Mouse (Mus musculus) kidney, adult 2 months (tissue): ENCODE data around the gene Kalrn. TPM values are rescaled to one million over a fixed set of nuclear protein-coding genes. Genes with fewer than 3 reads are reported as not detected.
A peak's percentile ranks its signal among the peaks of the same experiment; 100 is the strongest.

Source experiments
- DNase-seq: peaks from one replicate; pipeline ENCODE4 v3.0.0; 2021
- H3K27ac ChIP-seq: fragments of 200-500 bp; 2 replicates; pipeline ENCODE4 v1.5.1; 2012; ENCODE audit warnings: low read depth, low read length, control low read depth, inconsistent platforms; ENCODE audit not compliant: insufficient read depth
- H3K27me3 ChIP-seq: fragments of 200-500 bp; replicated peaks from 2 replicates; pipeline ENCODE4 v1.6.1; 2012; ENCODE audit warnings: mild to moderate bottlenecking, moderate library complexity, low read length, inconsistent platforms; ENCODE audit not compliant: control insufficient read depth, insufficient read depth
- H3K36me3 ChIP-seq: fragments of 200-500 bp; 2 replicates; pipeline ENCODE4 v1.6.1; 2012; ENCODE audit warnings: mild to moderate bottlenecking, moderate library complexity, low read length, inconsistent platforms; ENCODE audit not compliant: control insufficient read depth, insufficient read depth
- H3K4me1 ChIP-seq: fragments of 200-500 bp; 2 replicates; pipeline ENCODE4 v1.6.1; 2011; ENCODE audit warnings: low read length; ENCODE audit not compliant: control insufficient read depth, insufficient read depth
- H3K4me3 ChIP-seq: fragments of 200-500 bp; 2 replicates; pipeline ENCODE4 v1.5.1; 2011; ENCODE audit warnings: mild to moderate bottlenecking, low read depth, low read length, control low read depth; ENCODE audit not compliant: insufficient read depth
- CTCF ChIP-seq: fragments of 200-500 bp; conservative IDR thresholded peaks from 2 replicates; pipeline ENCODE4 v1.5.1; 2011; ENCODE audit warnings: low read depth, mild to moderate bottlenecking, control low read depth, low read length, moderate library complexity, mixed read lengths; ENCODE audit not compliant: insufficient read depth, insufficient read length
- POLR2A ChIP-seq: fragments of 200-500 bp; IDR thresholded peaks from one replicate; pipeline ENCODE4 v1.6.1; 2011; ENCODE audit warnings: low read depth, low read length, control low read depth
- WGBS: fragments of 180-500 bp; shearing (Covaris S2); methylation state at CpG from one replicate; pipeline ENCODE4 v1.1.7; 2018; 5-methylcytosine and 5-hydroxymethylcytosine counted together
- polyA plus RNA-seq: library from polyadenylated mRNA; depleted of rRNA; stranded (reverse); fragments of >200 nt; gene quantifications from 2 replicates; pipeline ENCODE4 v1.2.3, GENCODE M21; 2012

Kalrn gene
- polyA plus RNA-seq, 1 experiment = 8.6 TPM

DNA sequence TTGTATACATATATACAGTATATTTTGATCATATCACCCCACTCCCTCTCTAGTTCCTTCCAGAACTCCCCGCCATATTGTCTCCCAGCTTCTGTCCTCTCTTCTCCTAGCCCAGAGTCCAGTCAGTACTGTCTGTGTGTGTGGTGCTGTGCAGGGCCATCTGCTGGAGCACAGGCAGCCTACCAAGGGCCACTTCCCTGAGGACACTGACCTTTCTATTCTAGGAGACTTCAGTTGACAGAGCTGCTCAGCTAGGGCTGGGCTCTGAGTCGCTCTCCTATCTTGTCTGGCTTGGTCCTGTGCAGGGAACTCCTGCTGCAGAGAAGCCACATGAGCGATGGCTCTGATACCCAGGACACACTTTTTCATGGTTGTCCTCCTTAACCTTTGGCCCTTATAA is 577.8 kb downstream of the Kalrn start:
- Histone ChIP-seq H3K27me3 (no peaks in the 10 kb centered on the region), H3K36me3 (no peaks in the 10 kb centered on the region), H3K4me3 (no peak overlapping the region), H3K4me1 (no peaks in the 10 kb centered on the region), H3K27ac (no peak overlapping the region)
- TF ChIP-seq CTCF (no peak), POLR2A (no peak)
- 80% methylated on average over 3 of the region's 3 CpGs for WGBS
- DNase-seq = no peak

DNA sequence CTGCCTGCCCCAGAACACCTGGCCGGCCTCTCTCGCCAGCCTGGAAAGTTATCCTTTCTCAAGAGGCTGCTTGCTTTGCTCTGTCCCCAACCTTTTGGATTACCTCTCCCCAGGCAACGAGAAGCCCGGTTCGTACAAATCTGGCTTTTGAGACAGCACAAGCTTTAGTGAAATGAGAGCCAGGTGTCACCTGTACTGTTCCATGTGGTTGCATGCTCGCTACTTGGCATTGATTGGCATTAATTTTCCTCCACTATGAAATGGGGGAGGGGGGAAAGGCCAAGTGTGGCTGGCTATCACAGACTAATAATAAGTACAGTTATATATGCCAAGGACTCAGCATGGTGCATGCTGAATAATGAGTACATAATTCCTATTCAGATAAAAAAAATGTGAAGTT is 579.0 kb downstream of the Kalrn start:
- no peak for DNase-seq
- no peak for TF ChIP-seq CTCF
- no peak for TF ChIP-seq POLR2A
- 88% methylated on average over 6 of the region's 6 CpGs for WGBS
- Histone ChIP-seq H3K4me1 (no peaks in the 10 kb centered on the region; the same call in 1 of the 2 replicates), H3K4me3 (no peak overlapping the region), H3K36me3 (no peaks in the 10 kb centered on the region), H3K27ac (no peak overlapping the region), H3K27me3 (no peaks in the 10 kb centered on the region)

DNA sequence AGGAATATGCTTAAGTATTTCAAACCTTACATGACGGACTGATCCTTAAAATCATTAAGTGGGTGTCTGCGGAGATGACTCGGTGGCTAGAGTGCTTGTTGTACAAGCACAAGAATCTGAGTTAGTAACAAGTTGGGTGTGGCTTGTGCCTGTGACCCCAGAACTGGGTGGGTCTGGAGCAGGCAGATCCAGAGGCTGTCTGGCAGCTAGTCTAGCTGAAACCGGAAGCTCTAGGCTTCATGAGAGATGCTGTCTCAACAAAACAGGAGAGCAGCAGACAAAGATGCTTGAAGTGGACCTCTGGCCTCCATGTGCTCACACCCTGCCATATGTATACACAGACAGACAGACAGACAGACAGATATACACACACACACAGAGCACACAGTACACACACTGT is 582.6 kb downstream of the Kalrn start:
- Histone ChIP-seq H3K36me3 (no peaks in the 10 kb centered on the region), H3K4me3 (no peak overlapping the region), H3K27ac (no peak overlapping the region), H3K27me3 (no peaks in the 10 kb centered on the region), H3K4me1 (no peaks in the 10 kb centered on the region; the same call in 1 of the 2 replicates)
- DNase-seq = no peak
- 75% methylated on average over 4 of the region's 4 CpGs for WGBS
- TF ChIP-seq CTCF (no peak), POLR2A (no peak)

DNA sequence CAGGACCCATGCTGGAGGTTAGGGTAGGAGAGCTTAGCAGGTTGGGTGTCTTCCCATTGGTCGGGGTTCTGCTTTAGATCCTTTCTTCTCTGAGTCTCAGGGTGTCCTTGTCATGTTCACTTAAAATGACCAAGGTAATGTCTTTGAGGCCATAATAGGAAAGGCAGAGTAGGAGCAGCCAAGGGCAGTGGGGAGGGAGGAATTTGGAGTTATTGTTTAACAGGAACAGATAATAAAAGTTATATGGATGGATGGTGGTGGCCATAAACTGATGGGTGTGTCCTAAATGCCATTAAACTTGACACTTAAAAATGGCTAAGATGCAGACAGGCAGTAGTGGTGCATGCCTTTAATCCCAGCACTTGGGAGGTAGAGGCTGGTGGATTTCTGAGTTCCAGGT is 584.2 kb downstream of the Kalrn start:
- H3K27ac ChIP-seq = no peak overlapping the region
- TF ChIP-seq POLR2A (no peak), CTCF (no peak)
- H3K4me3 ChIP-seq = no peak overlapping the region
- 62% methylated on average over 1 of the region's 1 CpGs for WGBS
- peak; percentile 39 for DNase-seq
- H3K27me3 ChIP-seq = no peaks in the 10 kb centered on the region
- H3K36me3 ChIP-seq = no peaks in the 10 kb centered on the region
- no peaks in the 10 kb centered on the region; the same call in 1 of the 2 replicates for H3K4me1 ChIP-seq

DNA sequence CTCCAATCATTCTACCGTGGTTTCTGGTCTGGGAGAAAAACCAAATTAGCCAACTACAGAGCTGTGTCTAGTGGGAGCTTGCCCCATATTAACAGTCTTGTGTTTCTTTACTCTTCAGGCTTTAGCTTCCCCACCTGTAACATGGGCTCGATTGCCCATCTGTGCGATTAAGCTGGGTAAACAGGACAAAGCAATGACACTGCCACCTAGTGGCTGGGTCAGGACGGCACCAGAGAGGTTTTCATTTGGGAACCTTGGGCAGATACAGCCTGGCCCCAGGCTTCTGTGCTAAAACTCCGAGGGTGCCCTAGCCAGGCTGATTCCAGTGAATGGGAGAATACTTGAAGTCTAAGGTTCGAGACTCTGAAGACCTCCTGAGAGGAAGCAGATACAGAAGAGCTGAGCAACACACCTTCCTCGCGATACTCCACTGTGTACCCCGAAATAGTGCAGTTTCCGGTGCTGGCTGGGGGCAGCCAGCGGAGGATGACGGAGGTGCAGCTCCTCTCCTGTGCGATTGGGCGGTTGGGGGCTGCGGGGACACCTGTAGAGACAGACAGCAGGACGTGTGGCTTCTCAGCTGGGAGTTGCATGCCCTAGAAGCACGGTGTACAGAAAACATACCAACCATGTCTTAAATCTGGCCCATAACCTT is 584.8 kb downstream of the Kalrn start:
- 59% methylated on average over 17 of the region's 17 CpGs for WGBS
- H3K36me3 ChIP-seq = no peaks in the 10 kb centered on the region
- DNase-seq = peak; percentile 73
- H3K4me1 ChIP-seq = no peaks in the 10 kb centered on the region; the same call in 1 of the 2 replicates
- no peak overlapping the region for H3K27ac ChIP-seq
- no peak overlapping the region for H3K4me3 ChIP-seq
- no peaks in the 10 kb centered on the region for H3K27me3 ChIP-seq
- TF ChIP-seq CTCF (peak; percentile 93), POLR2A (no peak)

- no peak for DNase-seq
- TF ChIP-seq CTCF (no peak), POLR2A (no peak)
- Histone ChIP-seq H3K27ac (no peak overlapping the region), H3K4me1 (no peaks in the 10 kb centered on the region; the same call in 1 of the 2 replicates), H3K4me3 (no peak overlapping the region), H3K27me3 (no peaks in the 10 kb centered on the region), H3K36me3 (no peaks in the 10 kb centered on the region)
- WGBS = 81% methylated on average over 7 of the region's 7 CpGs
Measured at GRCm38 (mm10) chr16:33986993-33987392, 586.3 kb downstream of the Kalrn start.

- H3K27me3 ChIP-seq = no peaks in the 10 kb centered on the region
- H3K4me1 ChIP-seq = no peaks in the 10 kb centered on the region; the same call in 1 of the 2 replicates
- H3K36me3 ChIP-seq = no peaks in the 10 kb centered on the region
- no peak overlapping the region for H3K4me3 ChIP-seq
- DNase-seq = no peak
- no peak overlapping the region for H3K27ac ChIP-seq
- 85% methylated on average over 6 of the region's 6 CpGs for WGBS
- TF ChIP-seq POLR2A = no peak
- no peak for TF ChIP-seq CTCF
Measured at GRCm38 (mm10) chr16:33985372-33985771, 588.0 kb downstream of the Kalrn start.
